Mouse (Mus musculus) duodenum, adult 2 months (tissue): ENCODE measurements around the gene Car11. TPM values are rescaled to one million over a fixed set of nuclear protein-coding genes. Genes with fewer than 3 reads are reported as not detected.

Experiments
- polyA plus RNA-seq: library from polyadenylated mRNA; depleted of rRNA; stranded (reverse); fragments of >200 nt; gene quantifications from 2 replicates; pipeline ENCODE4 v1.2.3, GENCODE M21; 2012; ENCODE audit warnings: low replicate concordance; rRNA removed

Gene Car11
- polyA plus RNA-seq, result 1.8 and 5.9 TPM in 2 replicates

DNA sequence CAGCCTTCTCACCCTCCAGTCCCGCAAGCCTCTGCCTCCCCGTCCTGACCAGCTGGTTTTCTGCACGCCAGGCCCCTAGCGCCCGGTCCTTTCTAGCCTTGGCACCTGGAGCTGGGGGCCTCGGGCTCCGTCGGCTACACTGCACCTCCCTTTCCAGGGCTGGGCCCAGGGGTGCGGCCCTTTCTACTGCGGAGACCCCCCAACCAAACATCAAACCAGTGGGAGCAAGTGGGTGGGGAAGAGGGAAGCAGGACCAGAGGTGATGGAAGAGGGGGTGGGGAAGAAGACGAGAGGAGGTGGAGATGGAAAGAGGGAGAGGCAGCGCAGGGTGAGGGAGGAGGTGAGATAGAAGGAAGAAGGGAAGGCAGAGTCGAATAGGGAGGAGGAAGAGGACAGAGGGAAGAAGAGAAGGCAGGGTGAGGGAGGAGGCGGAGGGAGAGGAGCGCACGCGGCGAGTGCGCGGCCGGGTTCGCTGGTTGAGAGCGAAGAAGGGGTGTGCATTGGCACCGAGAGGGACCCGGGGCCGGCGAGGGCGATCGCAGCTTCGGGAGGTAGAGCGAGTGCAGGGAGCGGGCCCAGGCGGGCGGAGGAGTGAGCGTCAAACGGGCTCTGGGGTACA, at the start of gene Car11:
TSS of gene Car11 (plus strand) at position 321 of the 619 bp plus-strand sequence.

DNA sequence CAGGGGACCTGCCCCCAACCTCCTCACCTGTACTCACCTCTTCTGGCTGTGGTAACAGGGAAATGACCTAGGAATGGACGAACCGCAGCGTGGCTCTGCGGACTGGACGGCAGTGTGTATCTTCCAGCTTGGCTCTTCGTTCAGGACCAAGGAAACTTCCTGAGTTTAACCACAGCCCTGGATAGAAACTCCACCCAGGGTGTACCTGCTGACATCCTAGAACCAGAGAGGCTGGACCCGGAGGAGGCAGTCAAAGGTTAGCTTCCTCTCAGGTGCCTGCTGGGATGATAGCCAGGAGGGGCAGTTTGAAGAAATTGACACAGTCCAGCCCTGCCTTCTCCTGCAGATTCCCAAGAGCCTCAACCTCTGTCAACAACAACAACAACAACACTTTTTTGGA, 33.5 kb upstream of the Car11 start, which contains the start of gene Fut2:
TSS of gene Fut2 (minus strand) at position 234 of the 400 bp plus-strand sequence.

DNA sequence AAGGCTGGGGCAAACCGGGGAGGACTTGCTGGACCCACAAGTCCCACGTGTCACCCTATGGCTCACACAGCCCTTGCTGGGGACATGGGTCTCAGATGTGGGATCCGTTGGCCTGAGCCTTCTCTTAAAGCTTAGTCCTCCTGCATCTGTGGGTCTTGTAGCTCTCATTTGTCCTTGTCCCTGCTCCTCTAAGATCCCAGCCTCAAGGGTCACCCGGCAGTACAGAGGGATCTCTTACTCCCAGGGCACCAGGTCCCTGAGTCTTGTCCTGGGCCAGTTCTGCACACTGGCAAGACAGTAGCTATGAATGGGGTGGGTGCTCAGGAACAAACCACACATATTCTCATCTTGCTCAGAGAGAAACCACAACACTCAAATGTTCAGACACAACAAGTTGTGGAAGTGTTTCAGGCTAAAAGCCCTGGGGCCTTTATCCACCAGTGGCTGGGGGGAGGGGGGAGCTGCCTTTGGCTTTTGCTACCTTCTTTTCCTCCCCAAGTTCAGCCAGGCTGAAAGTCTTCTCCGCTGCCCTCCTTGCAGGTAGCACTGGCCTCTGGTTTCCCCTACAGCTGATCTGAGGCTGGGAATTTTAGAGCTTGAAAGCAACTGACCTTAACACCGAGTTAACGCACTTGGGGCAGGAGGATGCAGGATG, 16.1 kb upstream of the Car11 start, which contains the start of gene Ntn5:
TSS of gene Ntn5 (plus strand) at position 627 of the 655 bp plus-strand sequence.

DNA sequence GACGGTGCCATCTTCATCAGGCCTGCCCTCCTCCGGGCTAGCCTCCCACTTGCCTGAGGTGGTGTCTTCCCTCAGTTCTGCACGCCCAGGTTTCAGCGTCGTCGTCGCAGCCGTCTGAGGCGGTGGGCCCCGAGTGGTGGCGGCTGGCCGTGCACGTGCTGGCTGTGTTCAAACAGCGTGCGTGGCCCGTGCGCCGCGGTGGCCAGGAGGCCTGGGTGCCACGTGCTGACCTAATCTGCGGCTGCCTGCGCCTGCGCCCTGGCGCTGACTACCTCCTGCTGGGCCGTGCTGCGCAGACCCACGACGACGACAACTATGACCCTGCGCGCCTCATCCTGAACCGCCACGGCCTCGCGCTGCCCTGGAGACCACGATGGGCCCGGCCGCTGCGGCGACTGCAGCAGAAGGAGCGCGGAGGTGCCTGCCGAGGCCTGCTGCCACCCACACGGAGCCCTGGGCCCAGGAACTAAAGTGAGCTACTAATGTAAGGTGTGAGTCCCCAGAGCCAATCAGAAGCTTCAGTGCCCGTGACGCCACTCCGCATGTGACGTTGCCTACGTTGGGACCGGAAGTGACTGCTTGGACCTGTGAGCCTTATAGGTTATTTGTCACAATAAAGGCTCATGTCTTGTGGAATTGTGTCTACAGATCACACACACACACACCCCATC, 5.6 kb upstream of the Car11 start, which contains the start of gene Sec1:
TSS of gene Sec1 (minus strand) at position 482 of the 671 bp plus-strand sequence.

DNA sequence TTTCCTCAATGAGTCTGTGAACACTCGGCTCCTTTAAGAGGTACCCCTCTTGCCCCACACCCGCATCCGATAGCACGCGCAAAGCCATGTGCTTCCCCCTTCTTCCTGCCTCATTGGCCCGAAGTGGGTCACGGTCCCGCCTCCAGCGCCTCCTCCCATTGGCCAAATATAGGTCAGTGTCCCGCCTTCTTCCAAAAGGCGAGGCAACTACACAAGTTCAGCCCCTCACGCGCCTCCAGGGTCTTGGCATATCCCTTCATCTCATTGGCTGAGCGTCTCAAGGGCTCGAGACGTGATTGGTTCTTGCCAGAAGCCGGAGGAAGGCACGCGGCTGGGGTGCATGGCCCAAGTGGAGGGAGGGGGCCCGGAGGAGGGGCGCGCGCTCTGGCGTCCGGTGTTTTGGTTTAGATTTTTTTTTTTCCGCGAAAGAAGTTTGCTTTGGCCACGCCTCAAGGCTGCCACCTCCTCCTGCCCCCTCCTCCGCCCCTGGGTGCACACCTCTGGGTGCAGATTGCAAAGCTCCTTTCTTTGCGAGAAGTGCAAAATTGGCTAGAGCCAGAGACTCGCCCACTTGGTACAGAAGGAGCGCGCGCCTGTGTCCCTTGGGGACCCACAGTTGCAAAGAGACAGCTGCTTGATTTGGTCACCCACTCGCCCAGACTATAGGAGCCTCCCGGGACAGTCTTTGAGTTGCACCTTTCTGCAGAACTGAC, 5.2 kb downstream of the Car11 start, which contains the start of gene Dbp:
TSS of gene Dbp (plus strand) at position 359 of the 713 bp plus-strand sequence.

DNA sequence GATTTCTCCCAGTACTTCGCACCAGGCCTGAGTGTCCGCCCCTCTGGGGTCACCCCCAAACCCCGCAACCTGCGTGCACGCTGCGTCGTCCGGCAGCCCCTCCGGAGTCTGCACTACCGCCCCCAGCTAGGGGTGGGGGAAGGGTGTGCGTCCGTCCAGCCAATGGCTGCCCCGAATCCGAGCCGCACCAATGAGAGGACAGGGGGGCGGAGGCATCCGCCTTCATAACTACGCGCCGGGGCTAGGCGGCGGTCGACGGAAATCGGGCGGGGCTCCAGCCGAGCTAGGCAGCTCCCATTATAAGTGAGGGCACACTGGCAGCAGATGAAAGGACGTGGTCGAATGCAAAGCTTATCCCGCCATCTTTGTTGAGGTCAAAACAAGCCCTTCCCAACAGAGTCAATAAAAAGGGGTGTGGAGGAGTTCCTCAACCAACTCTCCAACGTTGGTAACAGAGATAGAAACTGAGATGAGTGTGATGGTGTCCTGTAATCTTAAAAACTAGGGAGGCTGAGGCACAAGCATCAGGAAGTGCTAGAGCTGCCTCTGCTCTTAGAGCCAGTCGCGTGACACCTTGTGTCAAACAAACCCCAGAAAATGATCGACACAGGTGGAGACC, 15.6 kb downstream of the Car11 start, which contains the start of gene Rpl18:
TSS of gene Rpl18 (plus strand) at position 368 of the 619 bp plus-strand sequence.

DNA sequence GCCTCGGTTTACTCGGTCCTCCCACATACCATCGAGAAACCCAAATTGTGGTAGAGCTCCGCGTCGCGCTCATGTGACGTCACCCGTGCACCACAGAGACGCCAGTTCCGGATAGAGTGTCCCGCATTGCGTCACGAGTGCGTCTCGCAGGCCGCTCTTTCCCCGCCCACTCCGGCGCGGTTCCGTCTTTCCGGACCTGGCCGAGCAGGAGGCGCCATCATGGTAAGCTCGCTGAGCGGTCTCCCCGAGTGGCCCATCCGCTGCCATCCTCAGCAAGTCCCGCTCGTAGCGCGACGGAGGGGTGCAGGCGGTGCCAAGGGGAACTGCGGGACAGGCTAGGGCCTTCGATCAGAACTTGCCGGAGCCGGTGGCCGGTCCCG, 18.3 kb downstream of the Car11 start, which contains the start of gene Sphk2:
TSS of gene Sphk2 (minus strand) at position 85 of the 380 bp plus-strand sequence.

DNA sequence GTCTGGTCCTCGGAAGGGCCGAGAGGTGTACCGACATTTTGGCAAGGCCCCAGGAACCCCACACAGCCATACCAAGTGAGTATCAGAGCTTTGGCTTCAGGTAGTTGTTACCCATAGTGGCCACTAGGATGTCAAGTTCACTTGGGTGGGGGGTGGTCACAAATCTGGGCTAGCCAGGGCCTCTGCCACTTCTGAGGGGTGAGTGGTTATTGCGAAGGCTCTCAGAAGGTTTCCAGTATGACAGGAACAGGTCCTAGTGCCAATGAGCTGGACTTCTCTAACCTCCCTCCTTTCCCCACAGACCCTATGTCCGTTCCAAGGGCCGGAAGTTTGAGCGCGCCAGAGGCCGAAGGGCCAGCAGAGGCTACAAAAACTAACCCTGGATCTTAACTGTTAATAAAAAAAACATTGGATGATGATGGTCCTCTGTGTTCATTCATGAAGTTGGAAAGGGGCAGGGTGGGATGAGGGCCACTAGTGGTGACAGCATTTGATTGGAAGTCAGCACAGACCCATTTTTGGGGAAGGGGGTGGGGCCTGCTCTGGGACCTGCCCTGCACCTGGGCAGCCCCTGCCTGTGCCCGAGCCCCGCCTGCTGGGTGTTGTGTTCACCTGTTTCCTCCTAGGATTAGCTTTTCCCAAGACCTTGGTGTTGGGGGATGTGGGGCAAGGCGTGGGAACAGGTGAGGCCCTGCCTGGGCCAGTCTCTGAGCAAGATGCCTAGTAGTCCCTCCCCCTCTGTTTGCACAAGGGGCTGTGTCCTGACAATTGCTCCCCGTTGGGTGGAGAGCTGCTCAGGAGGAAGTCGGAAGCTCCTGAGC, 21.0 kb downstream of the Car11 start, which contains the start of gene Fam83e:
TSS of gene Fam83e (plus strand) at position 800 of the 821 bp plus-strand sequence.

DNA sequence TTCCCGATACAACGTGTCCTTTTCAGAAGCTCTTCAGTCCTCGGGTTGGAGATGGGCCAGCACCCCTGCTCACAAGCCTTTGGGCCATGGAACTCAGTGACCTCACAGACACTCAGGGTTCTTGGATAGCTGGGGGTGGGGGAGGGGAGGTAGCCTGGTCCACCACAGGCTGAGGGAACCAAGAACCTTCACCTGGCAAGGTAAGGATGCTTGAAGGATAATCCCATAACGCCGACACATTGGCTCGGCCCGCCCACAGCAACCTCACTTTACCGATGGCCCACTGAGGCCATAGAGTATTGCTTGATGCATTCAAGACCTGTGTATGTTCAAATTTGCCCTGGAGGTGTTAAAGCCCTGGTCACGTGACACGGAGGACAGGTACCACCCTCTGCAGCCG, 26.1 kb downstream of the Car11 start, which contains the start of gene Spaca4:
TSS of gene Spaca4 (minus strand) at position 101 of the 400 bp plus-strand sequence.

Other genes starting within 250 kb of the Car11 start
- gene Ftl1, start 240.0 kb upstream of the Car11 start, polyA plus RNA-seq, result 4,626 and 7,473 TPM in 2 replicates
- 99.5 and 120 TPM in 2 replicates for gene Bax, start 232.9 kb upstream of the Car11 start, polyA plus RNA-seq
- gene Tulp2, start 218.0 kb upstream of the Car11 start, polyA plus RNA-seq, result 0.18 TPM in 1 of 2 replicates, not detected in the other
- gene Gm45808, start 213.0 kb upstream of the Car11 start, polyA plus RNA-seq, result not detected in 2 replicates
- gene Dhdh, start 211.0 kb upstream of the Car11 start, polyA plus RNA-seq, result 0.32 and 0.59 TPM in 2 replicates
- 567 and 598 TPM in 2 replicates for gene Nucb1, start 189.4 kb upstream of the Car11 start, polyA plus RNA-seq
- gene Ppp1r15a, start 173.6 kb upstream of the Car11 start, polyA plus RNA-seq, result 18.7 and 21.9 TPM in 2 replicates
- 3.7 and 6.0 TPM in 2 replicates for gene Plekha4, start 173.5 kb upstream of the Car11 start, polyA plus RNA-seq
- gene Hsd17b14, start 144.9 kb upstream of the Car11 start, polyA plus RNA-seq, result 0.63 and 0.78 TPM in 2 replicates
- gene Bcat2, start 129.7 kb upstream of the Car11 start, polyA plus RNA-seq, result 31.0 and 41.9 TPM in 2 replicates
- gene Fgf21, start 84.4 kb upstream of the Car11 start, polyA plus RNA-seq, result 2.2 TPM in 1 of 2 replicates, not detected in the other
- 0.47 and 1.1 TPM in 2 replicates for gene Fut1, start 82.6 kb upstream of the Car11 start, polyA plus RNA-seq
- gene Izumo1, start 78.0 kb upstream of the Car11 start, polyA plus RNA-seq, result 0.25 and 0.43 TPM in 2 replicates
- 8.4 and 11.8 TPM in 2 replicates for gene Rasip1, start 72.4 kb upstream of the Car11 start, polyA plus RNA-seq
- gene Mamstr, start 59.9 kb upstream of the Car11 start, polyA plus RNA-seq, result 1.1 and 2.0 TPM in 2 replicates
- gene Fut2, start 33.4 kb upstream of the Car11 start, polyA plus RNA-seq, result 0.25 and 20.6 TPM in 2 replicates
- gene Ntn5, start 15.8 kb upstream of the Car11 start, polyA plus RNA-seq, result 0.15 and 0.25 TPM in 2 replicates
- 0.08 and 0.23 TPM in 2 replicates for gene Sec1, start 5.4 kb upstream of the Car11 start, polyA plus RNA-seq
- 13.9 and 52.0 TPM in 2 replicates for gene Dbp, start 5.2 kb downstream of the Car11 start, polyA plus RNA-seq
- 1,256 and 1,945 TPM in 2 replicates for gene Rpl18, start 15.6 kb downstream of the Car11 start, polyA plus RNA-seq
- gene Sphk2, start 18.2 kb downstream of the Car11 start, polyA plus RNA-seq, result 176 and 286 TPM in 2 replicates
- 97.0 and 162 TPM in 2 replicates for gene Fam83e, start 21.4 kb downstream of the Car11 start, polyA plus RNA-seq
- 0.63 TPM in 1 of 2 replicates, not detected in the other for gene Spaca4, start 26.0 kb downstream of the Car11 start, polyA plus RNA-seq
- 1.4 and 5.4 TPM in 2 replicates for gene Lmtk3, start 83.9 kb downstream of the Car11 start, polyA plus RNA-seq
- 111 and 403 TPM in 2 replicates for gene Sult2b1, start 84.8 kb downstream of the Car11 start, polyA plus RNA-seq
- 68.2 and 124 TPM in 2 replicates for gene Cyth2, start 114.7 kb downstream of the Car11 start, polyA plus RNA-seq
- gene Kcnj14, start 124.9 kb downstream of the Car11 start, polyA plus RNA-seq, result 0.08 TPM in 2 replicates
- 12.1 and 13.8 TPM in 2 replicates for gene Grwd1, start 131.1 kb downstream of the Car11 start, polyA plus RNA-seq
- gene Kdelr1, start 172.9 kb downstream of the Car11 start, polyA plus RNA-seq, result 305 and 397 TPM in 2 replicates
- 9.6 and 14.4 TPM in 2 replicates for gene Grin2d, start 178.5 kb downstream of the Car11 start, polyA plus RNA-seq
- 0.14 and 0.53 TPM in 2 replicates for gene Syngr4, start 196.9 kb downstream of the Car11 start, polyA plus RNA-seq
- 73.2 and 97.3 TPM in 2 replicates for gene Tmem143, start 197.1 kb downstream of the Car11 start, polyA plus RNA-seq
- 61.3 and 62.2 TPM in 2 replicates for gene Emp3, start 221.6 kb downstream of the Car11 start, polyA plus RNA-seq
- 10.6 and 24.0 TPM in 2 replicates for gene Ccdc114, start 224.2 kb downstream of the Car11 start, polyA plus RNA-seq